Mouse (Mus musculus) liver, embryonic 11.5 days (tissue): ENCODE measurements around the gene Tpst2. TPM values are rescaled to one million over a fixed set of nuclear protein-coding genes. Genes with fewer than 3 reads are reported as not detected.

Experiments
- ATAC-seq: fragments of 200-750 bp; cut with Nextera tagmentation; replicated peaks from 2 replicates; pipeline ENCODE4 v1.8.0; 2017; ENCODE audit warnings: moderate number of reproducible peaks, mild to moderate bottlenecking, moderate TSS enrichment, moderate library complexity; ENCODE audit not compliant: low FRiP score
- DNase-seq: peaks from one replicate; pipeline ENCODE4 v3.0.0-alpha.2; 2017; ENCODE audit warnings: low spot score
- H3K27ac ChIP-seq: fragments of 300-500 bp; sonication (generic); 2 replicates; pipeline ENCODE4 v1.5.1; 2014; ENCODE audit warnings: mild to moderate bottlenecking, low read depth, low read length, control low read depth
- H3K27me3 ChIP-seq: fragments of 300-500 bp; sonication (generic); replicated peaks from 2 replicates; pipeline ENCODE4 v1.6.1; 2014; ENCODE audit warnings: low read length, mixed read lengths; ENCODE audit not compliant: control insufficient read depth, insufficient read depth
- H3K36me3 ChIP-seq: fragments of 300-500 bp; sonication (generic); 2 replicates; pipeline ENCODE4 v1.6.1; 2014; ENCODE audit warnings: mild to moderate bottlenecking, low read length, moderate library complexity, mixed read lengths; ENCODE audit not compliant: control insufficient read depth, insufficient read depth
- H3K4me1 ChIP-seq: fragments of 300-500 bp; sonication (generic); replicated peaks from 2 replicates; pipeline ENCODE4 v1.6.1; 2014; ENCODE audit warnings: low read length, mixed read lengths; ENCODE audit not compliant: control insufficient read depth, insufficient read depth
- H3K4me2 ChIP-seq: fragments of 300-500 bp; sonication (generic); 2 replicates; pipeline ENCODE4 v1.6.1; 2014; ENCODE audit warnings: mild to moderate bottlenecking, control low read depth, moderate library complexity
- H3K4me3 ChIP-seq: fragments of 300-500 bp; sonication (generic); 2 replicates; pipeline ENCODE4 v1.5.1; 2014; ENCODE audit warnings: low read depth, low read length, control low read depth
- H3K9ac ChIP-seq: fragments of 300-500 bp; sonication (generic); 2 replicates; pipeline ENCODE4 v1.6.1; 2014; ENCODE audit warnings: low read depth, low read length, control low read depth
- H3K9me3 ChIP-seq: fragments of 300-500 bp; sonication (generic); 2 replicates; pipeline ENCODE4 v1.6.1; 2016; ENCODE audit warnings: low read length, inconsistent platforms, mixed read lengths; ENCODE audit not compliant: control insufficient read depth
- WGBS: fragments of 180-500 bp; shearing (Covaris S2); extraction: QIAGEN DNeasy Blood & Tissue Kit; methylation state at CpG from one replicate; pipeline ENCODE4 v1.1.7; 2014; 5-methylcytosine and 5-hydroxymethylcytosine counted together
- polyA plus RNA-seq: library from polyadenylated mRNA; unstranded; fragments of >200 nt; fragmentation: Nextera tagmentation; extraction: Ambion mirVana; gene quantifications from 2 replicates; pipeline ENCODE4 v1.2.1, GENCODE M21; 2014

The Tpst2 gene
- polyA plus RNA-seq, 1 experiment from 2014 or later, result 66.0 TPM

DNA sequence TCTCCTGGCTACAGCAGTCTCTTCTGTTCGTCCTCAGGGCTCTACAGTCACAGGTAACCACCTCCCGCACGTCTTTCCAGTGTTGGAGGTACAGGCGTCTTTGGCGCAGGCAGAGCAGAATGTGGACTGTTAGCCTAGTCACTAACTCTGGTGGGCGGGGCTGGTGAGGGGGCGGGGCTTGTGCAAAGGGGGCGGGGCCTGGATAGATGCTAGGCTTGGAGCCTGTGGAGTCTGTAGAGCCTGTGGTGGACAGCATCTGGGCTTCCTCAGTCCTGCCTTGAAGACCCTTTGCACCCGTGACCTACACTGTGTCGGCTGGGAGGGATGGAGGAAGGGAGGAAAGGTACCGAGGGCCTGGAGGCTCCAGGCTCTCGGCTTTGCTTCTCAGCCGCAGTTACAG, 79.4 kb downstream of the Tpst2 start, which contains the start of gene Gm6583:
Gene Gm6583, minus strand, starts transcription at position 124 of the 400 bp plus-strand sequence.
- ATAC-seq (peak; percentile 61), DNase-seq (peak; percentile 52)
- Histone ChIP-seq H3K9ac (no peak within 1 kb of the TSS), H3K4me3 (no peak within 1 kb of the TSS), H3K9me3 (no peaks in the 10 kb centered on the region), H3K36me3 (peaks cover 8% of the 10 kb centered on the region), H3K27ac (peak within 1 kb of the TSS; percentile 19; the same call in 1 of the 2 replicates), H3K4me2 (peak within 1 kb of the TSS; percentile 22), H3K4me1 (peaks cover 22% of the 10 kb centered on the region), H3K27me3 (no peaks in the 10 kb centered on the region)
- 42% methylated on average over 13 of the region's 13 CpGs for WGBS

DNA sequence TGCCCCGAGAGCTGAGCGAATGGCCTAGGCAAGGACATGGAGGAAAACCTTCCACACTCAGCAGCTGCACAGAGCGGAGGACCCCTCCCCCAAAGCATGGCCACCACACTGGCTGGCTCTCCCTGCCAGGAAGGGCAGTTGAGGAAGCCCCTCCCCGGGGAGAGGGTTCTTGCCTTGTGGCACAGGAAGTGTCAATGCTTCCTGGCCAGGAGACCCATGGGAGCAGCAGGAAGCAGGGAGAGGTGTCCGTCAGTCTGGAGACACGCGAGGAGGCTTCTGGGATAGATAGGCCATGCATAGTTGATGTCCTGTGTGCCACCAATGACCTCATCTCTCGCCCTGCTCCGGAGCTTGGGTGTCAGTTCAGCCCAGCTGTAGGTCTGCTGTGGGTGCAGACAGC, 79.8 kb downstream of the Tpst2 start:
- Histone ChIP-seq H3K36me3 (peaks cover 8% of the 10 kb centered on the region), H3K9me3 (no peaks in the 10 kb centered on the region)
- 74% methylated on average over 9 of the region's 9 CpGs for WGBS

DNA sequence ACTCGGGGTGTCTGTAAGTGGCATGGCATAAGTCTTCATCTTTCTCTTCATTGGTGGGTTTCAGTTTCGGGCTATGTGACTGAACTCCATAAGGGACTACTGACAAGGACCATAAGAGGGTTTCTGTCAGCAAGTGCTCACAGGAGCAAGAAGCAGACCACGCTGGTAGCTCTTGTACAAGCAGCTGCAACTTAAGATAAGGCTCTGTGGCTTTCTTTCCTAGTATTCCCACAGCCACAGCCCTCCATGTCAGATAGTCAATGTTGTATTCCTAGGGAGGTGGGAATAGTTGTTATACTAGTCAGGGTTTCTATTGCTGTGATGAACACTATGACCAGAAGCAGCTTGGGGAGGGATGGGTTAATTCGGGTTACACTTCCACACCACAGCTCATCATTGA, 83.0 kb downstream of the Tpst2 start:
- WGBS, result 41% methylated on average over 4 of the region's 4 CpGs
- H3K4me3 ChIP-seq, result no peak overlapping the region
- H3K9me3 ChIP-seq, result no peaks in the 10 kb centered on the region
- peak overlapping the region; percentile 87 for H3K27ac ChIP-seq
- ATAC-seq (peak; percentile 88), DNase-seq (no peak)
- H3K4me2 ChIP-seq, result peak overlapping the region; percentile 52
- no peaks in the 10 kb centered on the region for H3K27me3 ChIP-seq
- H3K9ac ChIP-seq, result no peak overlapping the region
- peaks cover 22% of the 10 kb centered on the region for H3K4me1 ChIP-seq
- peaks cover 14% of the 10 kb centered on the region for H3K36me3 ChIP-seq

More for the DNA sequence above, 79.8 kb downstream of the Tpst2 start:
- no peak for DNase-seq
- ATAC-seq, result peak; percentile 8; the same call in 1 of the 2 replicates
- H3K4me1 ChIP-seq, result peaks cover 22% of the 10 kb centered on the region
- no peak overlapping the region for H3K9ac ChIP-seq
- H3K27me3 ChIP-seq, result no peaks in the 10 kb centered on the region
- no peak overlapping the region for H3K4me3 ChIP-seq
- H3K4me2 ChIP-seq, result no peak overlapping the region
- H3K27ac ChIP-seq, result peak overlapping the region; percentile 6; the same call in 1 of the 2 replicates

DNA sequence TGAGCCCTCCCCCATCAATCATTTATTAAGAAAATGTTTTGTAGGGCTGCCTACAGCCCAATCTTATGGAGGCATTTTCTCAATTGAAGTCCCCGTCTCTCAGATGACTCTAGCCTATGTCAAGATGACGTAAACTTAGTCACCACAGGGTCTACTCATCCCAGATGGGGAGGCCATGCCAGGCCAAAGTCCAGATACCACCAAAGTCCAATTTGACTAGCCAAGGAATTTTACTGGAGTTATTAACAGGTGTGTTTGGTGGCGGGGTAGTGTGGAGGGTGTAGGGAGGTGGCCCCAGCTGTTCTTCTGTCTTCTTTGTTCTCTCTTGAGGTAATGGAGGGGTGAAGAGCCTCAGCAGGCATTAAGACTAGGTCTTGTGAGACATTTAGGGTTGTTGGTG, 83.6 kb downstream of the Tpst2 start:
- DNase-seq (no peak), ATAC-seq (no peak)
- H3K4me3 ChIP-seq, result no peak overlapping the region
- H3K9me3 ChIP-seq, result no peaks in the 10 kb centered on the region
- H3K36me3 ChIP-seq, result peaks cover 18% of the 10 kb centered on the region
- 84% methylated on average over 3 of the region's 3 CpGs for WGBS
- peak overlapping the region; percentile 52 for H3K4me2 ChIP-seq
- H3K9ac ChIP-seq, result no peak overlapping the region
- peaks cover 22% of the 10 kb centered on the region for H3K4me1 ChIP-seq
- peak overlapping the region; percentile 87 for H3K27ac ChIP-seq
- H3K27me3 ChIP-seq, result no peaks in the 10 kb centered on the region

DNA sequence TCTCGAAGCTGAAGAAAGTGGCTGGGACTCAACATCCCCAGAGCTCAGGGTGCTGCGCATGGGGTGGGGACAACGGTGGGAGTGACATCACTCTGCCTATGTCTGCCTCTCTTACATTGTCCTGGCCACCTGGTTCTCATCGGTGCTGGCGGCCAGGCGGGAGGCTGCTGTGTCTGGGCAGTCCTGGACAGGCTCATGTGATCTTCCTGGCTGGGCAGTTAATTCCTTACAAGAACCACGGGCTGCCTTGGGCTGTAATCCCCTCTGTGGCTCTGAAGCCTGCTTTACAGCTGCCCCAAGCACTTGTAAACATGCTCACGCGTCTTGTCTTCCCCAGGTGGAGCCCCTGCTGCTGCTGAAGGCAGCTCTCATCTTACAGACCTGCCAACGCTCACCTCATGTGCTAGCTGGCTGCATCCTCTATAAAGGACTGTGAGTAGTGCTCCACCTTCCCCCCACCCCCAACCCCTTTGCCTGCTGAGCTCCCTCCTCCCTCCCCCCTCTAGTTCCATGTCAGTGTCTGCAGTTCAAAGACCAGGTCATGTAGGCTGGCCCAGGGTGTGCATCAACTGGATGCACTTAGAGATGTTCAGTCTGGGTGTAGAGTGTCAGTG, 87.8 kb downstream of the Tpst2 start:
- no peak for ATAC-seq
- no peak overlapping the region for H3K27ac ChIP-seq
- DNase-seq, result no peak
- H3K9ac ChIP-seq, result no peak overlapping the region
- no peak overlapping the region for H3K4me2 ChIP-seq
- WGBS, result 73% methylated on average over 10 of the region's 10 CpGs
- H3K27me3 ChIP-seq, result no peaks in the 10 kb centered on the region
- no peak overlapping the region for H3K4me3 ChIP-seq
- peaks cover 7% of the 10 kb centered on the region for H3K4me1 ChIP-seq
- H3K9me3 ChIP-seq, result no peaks in the 10 kb centered on the region
- peaks cover 13% of the 10 kb centered on the region; the same call in 1 of the 2 replicates for H3K36me3 ChIP-seq

Other genes with a start within 250 kb of the Tpst2 start
- 0.84 and 1.3 TPM in 2 replicates for gene Cryba4, start 24.2 kb upstream of the Tpst2 start, polyA plus RNA-seq
- gene Crybb1, start 20.9 kb upstream of the Tpst2 start, polyA plus RNA-seq, result 0.31 and 0.45 TPM in 2 replicates
- 24.5 and 30.5 TPM in 2 replicates for gene Tfip11, start 49.7 kb downstream of the Tpst2 start, polyA plus RNA-seq
- 35.3 and 36.5 TPM in 2 replicates for gene Srrd, start 66.3 kb downstream of the Tpst2 start, polyA plus RNA-seq
- gene Hps4, start 66.4 kb downstream of the Tpst2 start, polyA plus RNA-seq, result 25.5 and 32.2 TPM in 2 replicates
- gene Gm6583, start 79.3 kb downstream of the Tpst2 start, polyA plus RNA-seq, result 0.29 and 0.36 TPM in 2 replicates
- gene Asphd2, start 118.2 kb downstream of the Tpst2 start, polyA plus RNA-seq, result 2.6 and 3.7 TPM in 2 replicates
- gene Gm6588, start 172.7 kb downstream of the Tpst2 start, polyA plus RNA-seq, result not detected in 2 replicates